Mouse (Mus musculus): ENCODE data around the gene Btg1.
A peak's percentile ranks its signal among the peaks of the same experiment; 100 is the strongest.

Btg1 gene

GRCm38 (mm10) chr10:96616001-96616708 is 651 bp upstream of the Btg1 start:
- DNase-seq: no peak

GRCm38 (mm10) chr10:96617221-96617950 is 580 bp downstream of the Btg1 start:
- peak; percentile 60 for DNase-seq

- peak; percentile 92 for DNase-seq
These were observed 1.3 kb downstream of the Btg1 start for GRCm38 (mm10) chr10:96617951-96618575.

- no peak for DNase-seq
These were observed 3.4 kb downstream of the Btg1 start for GRCm38 (mm10) chr10:96619951-96620889.

- peak; percentile 61 for DNase-seq
These were observed 4.1 kb downstream of the Btg1 start for GRCm38 (mm10) chr10:96620890-96621271.

GRCm38 (mm10) chr10:96621361-96621945 is 4.6 kb downstream of the Btg1 start:
- DNase-seq: no peak

- peak; percentile 27 for DNase-seq
These were observed 5.3 kb downstream of the Btg1 start for GRCm38 (mm10) chr10:96621980-96622645.

GRCm38 (mm10) chr10:96622761-96623632 is 6.2 kb downstream of the Btg1 start:
- DNase-seq: no peak

GRCm38 (mm10) chr10:96623633-96624195 is 6.9 kb downstream of the Btg1 start:
- no peak for DNase-seq

- no peak for DNase-seq
These were observed 7.6 kb downstream of the Btg1 start for GRCm38 (mm10) chr10:96624406-96624805.

GRCm38 (mm10) chr10:96625061-96625460 is 8.3 kb downstream of the Btg1 start:
- DNase-seq: no peak

GRCm38 (mm10) chr10:96625682-96626081 is 8.9 kb downstream of the Btg1 start:
- DNase-seq: no peak

- DNase-seq: no peak
These were observed 9.4 kb downstream of the Btg1 start for GRCm38 (mm10) chr10:96626120-96626750.

- no peak for DNase-seq
These were observed 10.5 kb downstream of the Btg1 start for GRCm38 (mm10) chr10:96627332-96627731.

- no peak for DNase-seq
These were observed 11.5 kb downstream of the Btg1 start for GRCm38 (mm10) chr10:96628100-96628912.

- no peak for DNase-seq
These were observed 12.1 kb downstream of the Btg1 start for GRCm38 (mm10) chr10:96628913-96629199.

GRCm38 (mm10) chr10:96630110-96630509 is 13.3 kb downstream of the Btg1 start:
- DNase-seq: no peak

GRCm38 (mm10) chr10:96631066-96631711 is 14.4 kb downstream of the Btg1 start:
- DNase-seq: no peak
